Mouse (Mus musculus) frontal cortex, postnatal 25 days (tissue): ENCODE results near the gene Hspa4l.

ENCODE experiments used
- DNase-seq, 2 experiments: peaks; one replicate each; pipeline ENCODE4 v3.0.0; 2022; ENCODE audit warnings: low spot score in 2 of 2

Hspa4l gene

GRCm38 (mm10) chr3:40744024-40744835, at the start of gene Hspa4l:
Gene Hspa4l (plus strand): TSS chr3:40744495.
- no peak for DNase-seq

GRCm38 (mm10) chr3:40695162-40695561, 49.1 kb upstream of the Hspa4l start:
- no peak for DNase-seq

- DNase-seq, result no peak
These were observed 45.5 kb upstream of the Hspa4l start for GRCm38 (mm10) chr3:40698834-40699233.

GRCm38 (mm10) chr3:40704816-40705430, 39.4 kb upstream of the Hspa4l start:
- DNase-seq, result no peak

- no peak for DNase-seq
These were observed 35.6 kb upstream of the Hspa4l start, which contains the start of gene Slc25a31 for GRCm38 (mm10) chr3:40708655-40709054. Gene Slc25a31 (plus strand): TSS chr3:40708855.

GRCm38 (mm10) chr3:40716056-40716455, 28.2 kb upstream of the Hspa4l start:
- DNase-seq, result no peak

- DNase-seq, result no peak
These were observed 25.3 kb upstream of the Hspa4l start for GRCm38 (mm10) chr3:40719022-40719421.

GRCm38 (mm10) chr3:40738381-40738912, 5.8 kb upstream of the Hspa4l start:
- DNase-seq, result no peak

GRCm38 (mm10) chr3:40744836-40745660, 753 bp downstream of the Hspa4l start:
- peak; percentile 74 to 84 for DNase-seq

- no peak for DNase-seq
These were observed 1.6 kb downstream of the Hspa4l start for GRCm38 (mm10) chr3:40745661-40746547.

- DNase-seq, result no peak
These were observed 16.5 kb downstream of the Hspa4l start for GRCm38 (mm10) chr3:40760746-40761145.

- DNase-seq, result no peak
These were observed 17.0 kb downstream of the Hspa4l start for GRCm38 (mm10) chr3:40761312-40761711.

GRCm38 (mm10) chr3:40793783-40794182, 49.5 kb downstream of the Hspa4l start:
- no peak for DNase-seq

- DNase-seq, result no peak
These were observed 53.8 kb downstream of the Hspa4l start for GRCm38 (mm10) chr3:40798054-40798453.

GRCm38 (mm10) chr3:40798500-40798899, 54.2 kb downstream of the Hspa4l start:
- no peak for DNase-seq

GRCm38 (mm10) chr3:40799530-40800372, 55.5 kb downstream of the Hspa4l start, which contains the start of gene Plk4:
Gene Plk4 (plus strand): TSS chr3:40800019.
- DNase-seq, result peak; percentile 90 to 91

- DNase-seq, result peak; percentile 14 to 20
These were observed 56.1 kb downstream of the Hspa4l start for GRCm38 (mm10) chr3:40800373-40800823.

GRCm38 (mm10) chr3:40806871-40807270, 62.6 kb downstream of the Hspa4l start:
- DNase-seq, result no peak

- DNase-seq, result no peak
These were observed 64.4 kb downstream of the Hspa4l start for GRCm38 (mm10) chr3:40808686-40809085.

- DNase-seq, result no peak
These were observed 65.6 kb downstream of the Hspa4l start for GRCm38 (mm10) chr3:40809894-40810293.
